36 mouse cellular contexts compared by ENCODE assay signal in genomic region chr8:123452149-123452548, GRCm38 (mm10). TPM values are rescaled to one million over a fixed set of nuclear protein-coding genes. Genes with fewer than 3 reads are reported as not detected.
DNase-seq lines count a peak whose midpoint lies in the region; ATAC-seq and TF ChIP-seq lines count a peak whose summit lies in the region.
"Had no signal": no experiment of that assay in that cellular context is flagged by ENCODE, and none has a peak within 500 bp of the region (broad histone marks: within the 10 kb centered on the region; RNA-seq: fewer than 3 reads in every experiment).

No protein-coding gene starts in this region.

- no peaks in the 10 kb centered on the region for H3K9me3 ChIP-seq in forebrain, embryonic 13.5 days (replicated peaks)
- H3K9me3 ChIP-seq in intestine, postnatal 0 days (ENCODE audit: control insufficient read depth): no peaks in the 10 kb centered on the region
- H3K9me3 ChIP-seq: embryonic facial prominence, embryonic 13.5 days; forebrain, embryonic 12.5 days; heart, embryonic 12.5 days; hindbrain, embryonic 10.5 days; hindbrain, embryonic 15.5 days; kidney, embryonic 15.5 days; limb, embryonic 15.5 days had no signal

- H3K4me1 ChIP-seq in forebrain, embryonic 13.5 days: no peaks in the 10 kb centered on the region
- H3K4me1 ChIP-seq in intestine, postnatal 0 days (replicated peaks; ENCODE audit: control insufficient read depth, insufficient read depth, low read length): no peaks in the 10 kb centered on the region
- H3K4me1 ChIP-seq: embryonic facial prominence, embryonic 13.5 days; forebrain, embryonic 12.5 days; hindbrain, embryonic 10.5 days; hindbrain, embryonic 15.5 days; kidney, embryonic 15.5 days; limb, embryonic 15.5 days had no signal

- no peak overlapping the region for H3K4me3 ChIP-seq in forebrain, embryonic 13.5 days
- no peak overlapping the region for H3K4me3 ChIP-seq in intestine, postnatal 0 days (ENCODE audit: low read depth, low read length)
- H3K4me3 ChIP-seq: embryonic facial prominence, embryonic 13.5 days; erythroblast, embryonic 14.5 days; forebrain, embryonic 12.5 days; heart, adult 2 months; heart, embryonic 12.5 days; hindbrain, embryonic 10.5 days; hindbrain, embryonic 15.5 days; kidney, embryonic 15.5 days; limb, embryonic 15.5 days had no signal

- no peak overlapping the region for H3K9ac ChIP-seq in forebrain, embryonic 13.5 days
- no peak overlapping the region for H3K9ac ChIP-seq in intestine, postnatal 0 days (ENCODE audit: low read depth, low read length)
- H3K9ac ChIP-seq: embryonic facial prominence, embryonic 13.5 days; forebrain, embryonic 12.5 days; heart, embryonic 12.5 days; hindbrain, embryonic 15.5 days; kidney, embryonic 15.5 days; limb, embryonic 15.5 days; lung, embryonic 14.5 days had no signal

- no peak overlapping the region for H3K27ac ChIP-seq in forebrain, embryonic 13.5 days
- H3K27ac ChIP-seq in intestine, postnatal 0 days (ENCODE audit: low read depth, low read length): no peak overlapping the region
- H3K27ac ChIP-seq: embryonic facial prominence, embryonic 13.5 days; forebrain, embryonic 12.5 days; heart, adult 2 months; hindbrain, embryonic 10.5 days; hindbrain, embryonic 15.5 days; kidney, embryonic 15.5 days; limb, embryonic 15.5 days had no signal

- no peaks in the 10 kb centered on the region for H3K27me3 ChIP-seq in forebrain, embryonic 13.5 days
- H3K27me3 ChIP-seq in intestine, postnatal 0 days (replicated peaks; ENCODE audit: control insufficient read depth, insufficient read depth, low read length): no peaks in the 10 kb centered on the region
- H3K27me3 ChIP-seq: CH12.LX; embryonic facial prominence, embryonic 13.5 days; forebrain, embryonic 12.5 days; heart, embryonic 12.5 days; hindbrain, embryonic 15.5 days; kidney, embryonic 15.5 days; limb, embryonic 15.5 days had no signal

- no peak overlapping the region for H3K4me2 ChIP-seq in forebrain, embryonic 13.5 days
- no peak overlapping the region for H3K4me2 ChIP-seq in intestine, postnatal 0 days (replicated peaks; ENCODE audit: low read depth)
- H3K4me2 ChIP-seq: embryonic facial prominence, embryonic 13.5 days; forebrain, embryonic 12.5 days; heart, embryonic 12.5 days; hindbrain, embryonic 15.5 days; kidney, embryonic 15.5 days; limb, embryonic 15.5 days; lung, embryonic 14.5 days; midbrain, embryonic 11.5 days had no signal

- peak; percentile 60 to 66 for ATAC-seq in hematopoietic stem cell, adult 5-6 weeks (replicated peaks in 1 of 2; ENCODE audit: insufficient read depth in 1 of 2, low FRiP score in 2 of 2, low TSS enrichment in 1 of 2, low read depth in 1 of 2, poor library complexity in 2 of 2, severe bottlenecking in 2 of 2)
- ATAC-seq in forebrain, embryonic 13.5 days: no peak
- no peak for ATAC-seq in intestine, postnatal 0 days
- ATAC-seq: inflammation-experienced regulatory T-cells, adult 6 months; midbrain, embryonic 16.5 days had no signal

- 90% methylated on average over 4 of the region's 4 CpGs for WGBS in forebrain, embryonic 13.5 days
- 76% methylated on average over 4 of the region's 4 CpGs for WGBS in intestine, postnatal 0 days

- TF ChIP-seq CTCF in intestine, postnatal 0 days (IDR thresholded peaks at IDR 0.05; ENCODE audit: low read depth): no peak

- DNase-seq in 416B (ENCODE audit: low read depth) (peak; percentile 81), ES-CJ7 (ENCODE audit: low read depth, low spot score) (peak; percentile 4), adipocyte (ENCODE audit: low spot score) (peak; percentile 22)
- DNase-seq in gastrocnemius, postnatal 25 days: no peak
- DNase-seq: adrenal gland, postnatal 10 days; B cell, adult 2 months; cerebellum, adult 11-12 months; cerebellum, adult 9-11 months; gastrocnemius, postnatal 14 days; heart, adult 2 months; kidney, adult 18-20 months; kidney, postnatal 25 days; lung, embryonic 14.5 days; lung, postnatal 14 days; spleen, adult 18-20 months; thymus, postnatal 14 days had no signal

- H3K36me3 ChIP-seq in forebrain, embryonic 13.5 days (ENCODE audit: poor library complexity, severe bottlenecking): peaks cover 78% of the 10 kb centered on the region
- H3K36me3 ChIP-seq in intestine, postnatal 0 days (ENCODE audit: control insufficient read depth, insufficient read depth): peaks cover 42% of the 10 kb centered on the region

RNA-seq across cellular contexts. Expression of gene Afg3l1, which starts 25.6 kb away (rescaled TPM):
- total RNA-seq in hematopoietic stem cell, adult 5-6 weeks (2017): 16.9 and 18.8 TPM in 2 replicates
- total RNA-seq in gastrocnemius, postnatal 25 days (2021): 10 to 100 TPM; 37.9 to 39.8 TPM
- 55.9 and 60.4 TPM in 2 replicates for polyA plus RNA-seq in forebrain, embryonic 13.5 days (2015; fragmentation: Nextera tagmentation; extraction: Ambion mirVana)
- 30.8 and 34.7 TPM in 2 replicates for polyA plus RNA-seq in intestine, postnatal 0 days (2015; fragmentation: Nextera tagmentation; extraction: Ambion mirVana)

RNA-seq across cellular contexts. Expression of gene Def8, which starts 28.8 kb away (rescaled TPM):
- total RNA-seq in hematopoietic stem cell, adult 5-6 weeks (2017): 63.8 and 85.3 TPM in 2 replicates
- 10 to 100 TPM; 37.8 to 38.2 TPM for total RNA-seq in gastrocnemius, postnatal 25 days (2021)
- polyA plus RNA-seq in forebrain, embryonic 13.5 days (2015; fragmentation: Nextera tagmentation; extraction: Ambion mirVana): 38.9 and 41.2 TPM in 2 replicates
- polyA plus RNA-seq in intestine, postnatal 0 days (2015; fragmentation: Nextera tagmentation; extraction: Ambion mirVana): 16.6 and 18.4 TPM in 2 replicates

RNA-seq across cellular contexts. Expression of gene Tubb3, which starts 40.9 kb away (rescaled TPM):
- 0.89 TPM in 1 of 2 replicates, not detected in the other for total RNA-seq in hematopoietic stem cell, adult 5-6 weeks (2017)
- total RNA-seq in gastrocnemius, postnatal 25 days (2021): not detected
- 1,305 and 1,381 TPM in 2 replicates for polyA plus RNA-seq in forebrain, embryonic 13.5 days (2015; fragmentation: Nextera tagmentation; extraction: Ambion mirVana)
- 22.5 and 23.9 TPM in 2 replicates for polyA plus RNA-seq in intestine, postnatal 0 days (2015; fragmentation: Nextera tagmentation; extraction: Ambion mirVana)
- total RNA-seq: neutrophil, adult 5-6 weeks had no signal

RNA-seq across cellular contexts. Expression of gene Mc1r, which starts 45.2 kb away (rescaled TPM):
- not detected in 2 replicates for total RNA-seq in hematopoietic stem cell, adult 5-6 weeks (2017)
- total RNA-seq in gastrocnemius, postnatal 25 days (2021): not detected
- 0.15 and 0.27 TPM in 2 replicates for polyA plus RNA-seq in forebrain, embryonic 13.5 days (2015; fragmentation: Nextera tagmentation; extraction: Ambion mirVana)
- polyA plus RNA-seq in intestine, postnatal 0 days (2015; fragmentation: Nextera tagmentation; extraction: Ambion mirVana): not detected in 2 replicates
- total RNA-seq: adrenal gland, postnatal 10 days; gastrocnemius, postnatal 14 days; heart, adult 2 months; neutrophil, adult 5-6 weeks had no signal
- polyA plus RNA-seq: heart, adult 2 months; heart, embryonic 12.5 days; heart, postnatal 0 days; inflammation-experienced regulatory T-cells, adult 6 months; kidney, embryonic 15.5 days; lung, embryonic 14.5 days; neural tube, embryonic 11.5 days; stomach, embryonic 16.5 days; urinary bladder, adult 2 months had no signal

Comparison
In these comparisons a context has a peak if more than half of its experiments do, and no peak if none do; other contexts are left out.
1. ATAC-seq: peak in hematopoietic stem cell, adult 5-6 weeks (2 of 2); none in forebrain, embryonic 13.5 days (single experiment) and intestine, postnatal 0 days (single experiment).